Mouse (Mus musculus) macrophage (primary cell): ENCODE results near the gene Ppm1h. TPM values are rescaled to one million over a fixed set of nuclear protein-coding genes. Genes with fewer than 3 reads are reported as not detected.

Source experiments
- H3K27ac ChIP-seq: fragments of 350-480 bp; formaldehyde crosslinking; 2 replicates; pipeline ENCODE4 v1.9.0; 2021
- H3K36me3 ChIP-seq: fragments of 350-480 bp; formaldehyde crosslinking; 2 replicates; pipeline ENCODE4 v1.9.0; 2021; ENCODE audit errors: inconsistent target
- H3K4me3 ChIP-seq: fragments of 350-480 bp; formaldehyde crosslinking; 2 replicates; pipeline ENCODE4 v1.9.0; 2021; ENCODE audit errors: inconsistent target
- H3K79me2 ChIP-seq: fragments of 350-480 bp; formaldehyde crosslinking; 2 replicates; pipeline ENCODE4 v1.9.0; 2021; ENCODE audit errors: inconsistent target
- WGBS: methylation state at CpG from one replicate; pipeline ENCODE4 v1.1.7; 2026; ENCODE audit warnings: inconsistent platforms; ENCODE audit not compliant: missing documents; 5-methylcytosine and 5-hydroxymethylcytosine counted together
- polyA plus RNA-seq: library from polyadenylated mRNA; stranded (reverse); fragments of 250-400 nt; gene quantifications from 3 replicates; pipeline ENCODE4 v1.2.4, GENCODE M21; 2018; ENCODE audit warnings: inconsistent platforms

Ppm1h gene
- polyA plus RNA-seq, 1 experiment from 2014 or later, result 53.1 TPM

GRCm38 (mm10) chr10:122760469-122761307 lies 82.1 kb downstream of the Ppm1h start:
- Histone ChIP-seq H3K79me2 (peaks cover 100% of the 10 kb centered on the region), H3K36me3 (no peaks in the 10 kb centered on the region), H3K27ac (no peak overlapping the region), H3K4me3 (no peak overlapping the region)
- 58% methylated on average over 7 of the region's 7 CpGs for WGBS

GRCm38 (mm10) chr10:122762772-122763511 lies 84.4 kb downstream of the Ppm1h start:
- peaks cover 100% of the 10 kb centered on the region for H3K79me2 ChIP-seq

GRCm38 (mm10) chr10:122763596-122763995 lies 85.0 kb downstream of the Ppm1h start:
- no peak overlapping the region for H3K4me3 ChIP-seq
- 71% methylated on average over 1 of the region's 1 CpGs for WGBS
- no peak overlapping the region for H3K27ac ChIP-seq
- H3K79me2 ChIP-seq, result peaks cover 100% of the 10 kb centered on the region
- no peaks in the 10 kb centered on the region for H3K36me3 ChIP-seq

More at GRCm38 (mm10) chr10:122762772-122763511, 84.4 kb downstream of the Ppm1h start:
- 79% methylated on average over 6 of the region's 6 CpGs for WGBS
- no peaks in the 10 kb centered on the region for H3K36me3 ChIP-seq
- H3K27ac ChIP-seq, result no peak overlapping the region
- H3K4me3 ChIP-seq, result no peak overlapping the region

- 98% methylated on average over 7 of the region's 7 CpGs for WGBS
- Histone ChIP-seq H3K79me2 (peaks cover 100% of the 10 kb centered on the region), H3K4me3 (no peak overlapping the region), H3K36me3 (no peaks in the 10 kb centered on the region), H3K27ac (no peak overlapping the region)
Measured at GRCm38 (mm10) chr10:122764653-122765052, 86.1 kb downstream of the Ppm1h start.

GRCm38 (mm10) chr10:122765521-122765920 lies 87.0 kb downstream of the Ppm1h start:
- no peak overlapping the region for H3K27ac ChIP-seq
- no peaks in the 10 kb centered on the region for H3K36me3 ChIP-seq
- H3K4me3 ChIP-seq, result no peak overlapping the region
- H3K79me2 ChIP-seq, result peaks cover 100% of the 10 kb centered on the region
- 79% methylated on average over 4 of the region's 4 CpGs for WGBS

GRCm38 (mm10) chr10:122765992-122766391 lies 87.4 kb downstream of the Ppm1h start:
- WGBS, result 94% methylated on average over 8 of the region's 8 CpGs

GRCm38 (mm10) chr10:122768204-122768892 lies 89.8 kb downstream of the Ppm1h start:
- 97% methylated on average over 10 of the region's 13 CpGs for WGBS
- Histone ChIP-seq H3K27ac (no peak overlapping the region), H3K4me3 (no peak overlapping the region), H3K36me3 (no peaks in the 10 kb centered on the region), H3K79me2 (peaks cover 100% of the 10 kb centered on the region)

More at GRCm38 (mm10) chr10:122765992-122766391, 87.4 kb downstream of the Ppm1h start:
- Histone ChIP-seq H3K4me3 (no peak overlapping the region), H3K27ac (no peak overlapping the region), H3K79me2 (peaks cover 100% of the 10 kb centered on the region), H3K36me3 (no peaks in the 10 kb centered on the region)

- Histone ChIP-seq H3K36me3 (no peaks in the 10 kb centered on the region), H3K4me3 (no peak overlapping the region), H3K27ac (no peak overlapping the region), H3K79me2 (peaks cover 100% of the 10 kb centered on the region)
- 89% methylated on average over 6 of the region's 6 CpGs for WGBS
Measured at GRCm38 (mm10) chr10:122768893-122769341, 90.4 kb downstream of the Ppm1h start.

GRCm38 (mm10) chr10:122770337-122770736 lies 91.8 kb downstream of the Ppm1h start:
- WGBS, result 98% methylated on average over 7 of the region's 7 CpGs
- Histone ChIP-seq H3K4me3 (no peak overlapping the region), H3K27ac (no peak overlapping the region), H3K36me3 (no peaks in the 10 kb centered on the region), H3K79me2 (peaks cover 99% of the 10 kb centered on the region)

- Histone ChIP-seq H3K4me3 (no peak overlapping the region), H3K27ac (no peak overlapping the region), H3K79me2 (peaks cover 99% of the 10 kb centered on the region), H3K36me3 (no peaks in the 10 kb centered on the region)
- WGBS, result 90% methylated on average over 5 of the region's 5 CpGs
Measured at GRCm38 (mm10) chr10:122770987-122771386, 92.4 kb downstream of the Ppm1h start.

- Histone ChIP-seq H3K79me2 (peaks cover 99% of the 10 kb centered on the region), H3K36me3 (no peaks in the 10 kb centered on the region), H3K27ac (peak overlapping the region; percentile 24), H3K4me3 (no peak overlapping the region)
- 24% methylated on average over 7 of the region's 7 CpGs for WGBS
Measured at GRCm38 (mm10) chr10:122774169-122774568, 95.6 kb downstream of the Ppm1h start.

GRCm38 (mm10) chr10:122777436-122777835 lies 98.9 kb downstream of the Ppm1h start:
- WGBS, result 92% methylated on average over 3 of the region's 3 CpGs
- Histone ChIP-seq H3K79me2 (peaks cover 98% of the 10 kb centered on the region), H3K4me3 (no peak overlapping the region), H3K27ac (no peak overlapping the region), H3K36me3 (peaks cover 8% of the 10 kb centered on the region; the same call in 1 of the 2 replicates)

GRCm38 (mm10) chr10:122777939-122778655 lies 99.5 kb downstream of the Ppm1h start:
- 97% methylated on average over 3 of the region's 3 CpGs for WGBS

GRCm38 (mm10) chr10:122779351-122779750 lies 100.8 kb downstream of the Ppm1h start:
- Histone ChIP-seq H3K4me3 (no peak overlapping the region), H3K27ac (no peak overlapping the region), H3K79me2 (peaks cover 80% of the 10 kb centered on the region), H3K36me3 (peaks cover 21% of the 10 kb centered on the region; the same call in 1 of the 2 replicates)
- 95% methylated on average over 12 of the region's 12 CpGs for WGBS

More at GRCm38 (mm10) chr10:122777939-122778655, 99.5 kb downstream of the Ppm1h start:
- no peak overlapping the region for H3K4me3 ChIP-seq
- peaks cover 92% of the 10 kb centered on the region for H3K79me2 ChIP-seq
- no peak overlapping the region for H3K27ac ChIP-seq
- H3K36me3 ChIP-seq, result peaks cover 9% of the 10 kb centered on the region; the same call in 1 of the 2 replicates
